Mouse (Mus musculus): ENCODE data around the gene Pkdrej. TPM values are rescaled to one million over a fixed set of nuclear protein-coding genes. Genes with fewer than 3 reads are reported as not detected.

Gene Pkdrej
- polyA plus RNA-seq, 1 experiment: not detected

- TF ChIP-seq GATA1 (IDR thresholded peaks at IDR 0.05; ENCODE audit: low read length) (no peak), TAL1 (IDR thresholded peaks at IDR 0.05; ENCODE audit: low read length) (no peak)
- H3K27me3 ChIP-seq (ENCODE audit: control insufficient read depth): no peaks in the 10 kb centered on the region
- no peaks in the 10 kb centered on the region for H3K4me1 ChIP-seq (ENCODE audit: control insufficient read depth)
- H3K9me3 ChIP-seq (ENCODE audit: control insufficient read depth, low read length): no peaks in the 10 kb centered on the region
- no peaks in the 10 kb centered on the region for H3K36me3 ChIP-seq (ENCODE audit: control insufficient read depth)
- H3K4me3 ChIP-seq (replicated peaks): no peak overlapping the region
These were observed 54.9 kb downstream of the Pkdrej start for GRCm38 (mm10) chr15:85766677-85767076.

DNA sequence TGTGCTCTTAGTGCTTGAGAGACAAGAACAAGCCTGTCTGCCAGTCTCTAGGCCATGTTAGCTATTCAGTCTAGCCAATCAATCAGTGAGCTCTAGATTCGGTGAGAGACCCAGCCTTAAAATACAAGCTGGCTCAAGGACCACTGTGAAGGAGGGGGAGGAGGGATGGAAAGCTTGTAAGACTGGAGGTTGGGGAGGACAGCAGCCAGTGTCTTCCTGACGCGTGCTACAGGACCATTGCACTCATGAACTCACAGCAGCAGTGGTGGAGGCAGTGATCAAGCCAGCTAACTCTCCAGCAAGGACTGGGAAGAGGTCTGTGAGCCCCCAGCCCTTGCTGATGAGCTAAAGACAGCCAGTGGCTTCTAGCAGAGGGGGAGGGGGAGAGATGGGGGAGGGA lies 56.5 kb downstream of the Pkdrej start:
- Histone ChIP-seq H3K27me3 (ENCODE audit: control insufficient read depth) (no peaks in the 10 kb centered on the region), H3K36me3 (ENCODE audit: control insufficient read depth) (no peaks in the 10 kb centered on the region), H3K9me3 (ENCODE audit: control insufficient read depth, low read length) (no peaks in the 10 kb centered on the region), H3K4me1 (ENCODE audit: control insufficient read depth) (no peaks in the 10 kb centered on the region), H3K4me3 (replicated peaks) (no peak overlapping the region)
- TF ChIP-seq TAL1 (IDR thresholded peaks at IDR 0.05; ENCODE audit: low read length) (no peak), GATA1 (IDR thresholded peaks at IDR 0.05; ENCODE audit: low read length) (no peak)

Other genes starting within 250 kb of the Pkdrej start
- gene Wnt7b, start 239.3 kb downstream of the Pkdrej start, polyA plus RNA-seq (2012): not detected in 2 replicates
- not detected in 2 replicates for gene Ppara, start 86.8 kb downstream of the Pkdrej start, polyA plus RNA-seq (2012)
- 1.8 and 4.8 TPM in 2 replicates for gene Cdpf1, start 10.0 kb downstream of the Pkdrej start, polyA plus RNA-seq (2012)
- gene Ttc38, start 10.6 kb upstream of the Pkdrej start, polyA plus RNA-seq (2012): 0.16 and 0.30 TPM in 2 replicates
- gene Gtse1, start 38.0 kb upstream of the Pkdrej start, polyA plus RNA-seq (2012): 8.7 and 12.3 TPM in 2 replicates
- gene Trmu, start 57.6 kb upstream of the Pkdrej start, polyA plus RNA-seq (2012): 1.6 and 1.9 TPM in 2 replicates
- 0.01 TPM in 1 of 2 replicates, not detected in the other for gene Celsr1, start 212.0 kb upstream of the Pkdrej start, polyA plus RNA-seq (2012)
- 1.5 and 2.3 TPM in 2 replicates for gene Gramd4, start 236.0 kb upstream of the Pkdrej start, polyA plus RNA-seq (2012)

All from erythroblast, embryonic 14.5 days (primary cell).